Mouse (Mus musculus) c-Kit-positive CD71-positive TER-119-positive erythroid progenitor cells, embryonic 14.5 days (primary cell): Measurements from ENCODE around the gene Gm13277.
"Not testable (repeated sequence)": the region's sequence is repeated elsewhere in the genome, so short reads cannot be mapped to it uniquely, and the experiment has no call there.

Source experiments
- DNase-seq: peaks from one replicate; pipeline ENCODE4 v3.0.0-alpha.2; 2013; ENCODE audit warnings: low spot score

The Gm13277 gene

GRCm38 (mm10) chr4:88788402-88788801, at the start of gene Gm13277:
Gene Gm13277 (plus strand): TSS chr4:88788632.
- DNase-seq = not testable (repeated sequence)

DNA sequence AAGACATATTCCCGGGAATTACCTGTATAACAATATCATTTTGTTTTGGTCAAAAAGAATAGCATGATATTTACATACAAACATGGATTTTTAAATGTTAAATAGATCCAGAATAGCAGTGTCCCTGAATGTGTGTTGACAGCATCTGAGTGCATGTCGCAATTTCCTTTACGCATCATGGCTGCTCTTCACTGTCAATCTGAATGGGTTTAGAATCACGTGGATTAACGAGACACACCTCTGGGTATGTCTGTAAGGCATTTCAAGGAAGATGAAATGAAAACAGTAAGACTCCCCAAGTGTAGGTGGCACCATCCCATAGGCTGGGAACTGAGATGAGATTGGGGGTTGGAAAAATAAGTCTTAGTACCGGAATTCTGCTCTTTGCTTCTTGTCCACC, 49.4 kb upstream of the Gm13277 start:
- no peak for DNase-seq

DNA sequence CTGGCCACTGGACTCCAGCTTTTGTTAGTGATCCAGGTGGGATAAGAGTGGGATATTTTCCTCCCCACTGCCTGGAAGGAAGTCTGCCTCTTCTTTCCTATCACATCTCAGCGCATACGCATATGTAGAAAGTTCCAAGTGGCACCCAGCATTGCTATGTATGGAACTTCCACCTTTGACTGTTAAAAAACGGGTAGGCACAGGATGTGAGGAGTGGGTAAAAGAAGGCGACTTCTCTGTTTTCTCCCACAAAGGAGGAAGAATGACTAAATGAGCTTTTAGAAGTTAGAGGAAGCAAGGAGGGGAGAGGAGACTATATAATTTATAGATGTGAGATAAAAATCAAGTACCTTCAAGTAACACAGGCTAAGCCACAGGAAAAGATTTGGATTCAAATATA, 47.0 kb upstream of the Gm13277 start:
- DNase-seq = no peak

GRCm38 (mm10) chr4:88742771-88743371, 45.6 kb upstream of the Gm13277 start:
- no peak for DNase-seq

GRCm38 (mm10) chr4:88744207-88744606, 44.2 kb upstream of the Gm13277 start:
- DNase-seq = no peak

- no peak for DNase-seq
These were observed 38.5 kb upstream of the Gm13277 start for GRCm38 (mm10) chr4:88749926-88750325.

DNA sequence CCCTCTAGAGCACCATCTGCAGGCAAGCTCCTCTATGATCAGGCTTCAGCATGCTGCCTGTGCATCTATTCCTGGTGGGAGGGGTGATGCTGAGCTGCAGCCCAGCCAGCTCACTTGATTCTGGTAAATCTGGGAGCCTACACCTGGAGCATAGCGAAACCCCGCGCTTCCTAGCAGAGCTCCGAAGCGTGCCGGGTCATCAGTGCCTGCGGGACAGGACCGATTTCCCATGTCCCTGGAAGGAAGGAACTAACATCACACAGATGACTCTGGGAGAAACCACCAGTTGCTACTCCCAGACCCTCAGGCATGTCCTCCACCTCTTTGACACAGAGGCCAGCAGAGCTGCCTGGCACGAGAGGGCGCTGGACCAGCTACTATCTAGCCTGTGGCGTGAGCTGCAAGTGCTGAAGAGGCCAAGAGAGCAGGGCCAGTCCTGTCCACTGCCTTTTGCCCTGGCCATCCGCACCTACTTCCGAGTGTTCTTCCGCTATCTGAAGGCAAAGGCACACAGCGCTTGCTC, 33.6 kb upstream of the Gm13277 start, which contains the start of gene Gm13271:
TSS of gene Gm13271 (plus strand) at position 51 of the 523 bp plus-strand sequence.
- DNase-seq = not testable (repeated sequence)

DNA sequence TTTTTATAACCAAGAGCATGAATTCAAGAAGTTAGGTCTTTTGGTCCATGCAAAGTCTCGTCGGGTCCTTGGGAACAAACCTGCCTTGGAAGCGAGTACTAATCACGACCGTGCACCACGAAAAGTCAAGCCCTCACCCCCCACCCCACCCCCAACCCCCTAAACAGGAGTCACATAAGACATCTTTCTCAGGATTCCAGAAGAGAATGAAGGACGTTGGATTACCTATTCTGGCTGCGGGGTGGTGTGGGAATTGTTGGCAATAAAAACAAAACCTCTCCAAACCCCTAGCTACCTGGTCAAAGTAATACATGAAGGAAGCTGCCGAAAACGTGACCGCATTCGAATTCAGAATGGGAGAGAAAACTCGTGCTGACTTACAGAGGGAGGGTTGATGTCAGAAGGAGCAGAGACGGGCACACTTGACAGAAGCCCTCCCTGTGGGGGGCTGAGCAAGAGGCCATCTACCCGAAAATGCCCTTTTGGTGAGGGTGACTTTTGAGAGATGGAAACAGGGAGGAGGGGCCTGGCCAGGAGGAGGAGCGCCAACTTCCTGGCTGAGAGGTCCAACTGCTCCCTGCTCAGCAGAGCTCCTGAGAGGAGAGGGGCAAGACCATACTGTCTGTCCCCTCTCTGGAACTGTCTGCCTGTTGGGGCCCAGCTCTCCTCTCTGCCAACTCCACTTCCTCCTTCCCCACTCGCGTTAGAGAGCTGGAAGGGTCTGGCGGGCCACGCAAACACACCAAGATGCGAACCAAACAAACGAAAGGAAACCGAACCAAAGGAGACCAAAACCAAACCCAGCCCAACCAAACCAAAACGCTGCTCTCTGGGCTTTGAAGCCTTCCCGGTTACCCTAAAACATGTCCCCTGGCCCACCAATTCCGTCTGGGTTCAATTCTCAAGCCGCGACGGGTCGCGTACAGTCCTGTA, 31.6 kb upstream of the Gm13277 start:
- DNase-seq = not testable (repeated sequence)

DNA sequence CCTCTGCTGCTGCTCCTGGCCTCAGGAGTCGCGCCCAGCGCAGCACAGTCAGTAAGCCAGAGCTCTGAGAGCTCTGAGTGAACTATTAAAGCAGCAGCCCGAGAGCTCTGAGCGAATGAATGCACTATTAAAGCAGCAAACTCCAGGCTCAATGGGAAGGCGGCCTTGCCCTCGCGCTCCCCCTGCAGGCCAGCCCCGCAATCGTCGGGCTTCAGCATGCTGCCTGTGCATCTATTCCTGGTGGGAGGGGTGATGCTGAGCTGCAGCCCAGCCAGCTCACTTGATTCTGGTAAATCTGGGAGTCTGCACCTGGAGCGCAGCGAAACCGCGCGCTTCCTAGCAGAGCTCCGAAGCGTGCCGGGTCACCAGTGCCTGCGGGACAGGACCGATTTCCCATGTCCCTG, 30.8 kb upstream of the Gm13277 start:
- not testable (repeated sequence) for DNase-seq

DNA sequence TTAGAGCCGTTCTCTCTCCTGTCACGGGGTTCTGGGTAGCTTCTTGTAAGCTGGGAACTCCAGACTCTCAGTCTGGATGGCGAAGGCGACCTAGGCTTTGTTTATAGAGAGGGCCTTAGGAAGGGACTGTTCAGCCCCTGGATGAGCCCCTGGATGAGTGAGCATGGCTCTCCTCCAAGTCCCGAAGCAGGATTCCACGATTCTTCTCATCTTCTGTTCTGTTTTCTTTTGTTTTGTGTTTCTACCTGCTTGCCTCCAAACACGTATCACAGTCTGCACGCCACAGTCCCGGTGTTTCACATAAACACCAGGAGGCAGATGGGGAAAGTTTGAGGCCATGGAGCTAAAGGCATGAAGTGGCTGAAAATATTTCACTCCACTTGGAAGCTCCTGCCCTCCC, 29.7 kb upstream of the Gm13277 start:
- not testable (repeated sequence) for DNase-seq

DNA sequence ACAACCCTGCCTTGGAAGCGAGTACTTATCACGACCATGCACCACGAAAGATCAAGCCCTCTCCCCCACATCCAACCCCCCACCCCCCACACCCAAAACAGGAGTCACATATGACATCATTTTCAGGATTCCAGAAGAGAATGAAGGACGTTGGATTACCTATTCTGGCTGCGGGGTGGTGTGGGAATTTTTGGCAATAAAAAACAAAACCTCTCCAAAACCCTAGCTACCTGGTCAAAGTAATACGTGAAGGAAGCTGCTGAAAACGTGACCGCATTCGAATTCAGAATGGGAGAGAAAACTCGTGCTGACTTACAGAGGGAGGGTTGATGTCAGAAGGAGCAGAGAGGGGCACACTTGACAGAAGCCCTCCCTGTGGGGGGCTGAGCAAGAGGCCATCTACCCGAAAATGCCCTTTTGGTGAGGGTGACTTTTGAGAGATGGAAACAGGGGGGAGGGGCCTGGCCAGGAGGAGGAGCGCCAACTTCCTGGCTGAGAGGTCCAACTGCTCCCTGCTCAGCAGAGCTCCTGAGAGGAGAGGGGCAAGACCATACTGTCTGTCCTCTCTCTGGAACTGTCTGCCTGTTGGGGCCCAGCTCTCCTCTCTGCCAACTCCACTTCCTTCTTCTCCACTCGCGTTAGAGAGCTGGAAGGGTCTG, 28.7 kb upstream of the Gm13277 start, which contains the start of gene Gm13283:
TSS of gene Gm13283 (plus strand) at position 510 of the 659 bp plus-strand sequence.
- not testable (repeated sequence) for DNase-seq

GRCm38 (mm10) chr4:88760431-88760830, 28.0 kb upstream of the Gm13277 start:
- DNase-seq = not testable (repeated sequence)

DNA sequence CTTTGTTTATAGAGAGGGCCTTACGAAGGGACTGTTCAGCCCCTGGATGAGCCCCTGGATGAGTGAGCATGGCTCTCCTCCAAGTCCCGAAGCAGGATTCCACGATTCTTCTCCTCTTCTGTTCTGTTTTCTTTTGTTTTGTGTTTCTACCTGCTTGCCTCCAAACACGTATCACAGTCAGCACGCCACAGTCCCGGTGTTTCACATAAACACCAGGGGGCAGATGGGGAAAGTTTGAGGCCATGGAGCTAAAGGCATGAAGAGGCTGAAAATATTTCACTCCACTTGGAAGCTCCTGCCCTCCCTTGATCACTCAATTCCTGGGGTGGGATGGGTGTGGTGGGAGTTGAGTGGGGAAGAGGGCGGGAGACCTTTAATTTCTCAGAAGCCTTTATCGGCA, 26.7 kb upstream of the Gm13277 start:
- DNase-seq = not testable (repeated sequence)

DNA sequence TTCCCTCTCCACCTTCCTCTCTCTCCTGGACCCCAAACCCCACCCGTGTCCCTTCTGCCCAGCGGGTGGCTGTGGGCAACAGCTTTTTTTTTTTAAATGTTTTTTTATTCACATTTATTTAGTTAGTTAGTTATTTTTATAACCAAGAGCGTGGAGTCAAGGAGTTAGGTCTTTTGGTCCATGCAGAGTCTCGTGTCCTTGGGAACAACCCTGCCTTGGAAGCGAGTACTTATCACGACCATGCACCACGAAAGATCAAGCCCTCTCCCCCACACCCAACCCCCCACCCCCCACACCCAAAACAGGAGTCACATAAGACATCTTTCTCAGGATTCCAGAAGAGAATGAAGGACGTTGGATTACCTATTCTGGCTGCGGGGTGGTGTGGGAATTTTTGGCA, 26.1 kb upstream of the Gm13277 start:
- not testable (repeated sequence) for DNase-seq

- not testable (repeated sequence) for DNase-seq
These were observed 24.9 kb upstream of the Gm13277 start for GRCm38 (mm10) chr4:88763384-88764018.

DNA sequence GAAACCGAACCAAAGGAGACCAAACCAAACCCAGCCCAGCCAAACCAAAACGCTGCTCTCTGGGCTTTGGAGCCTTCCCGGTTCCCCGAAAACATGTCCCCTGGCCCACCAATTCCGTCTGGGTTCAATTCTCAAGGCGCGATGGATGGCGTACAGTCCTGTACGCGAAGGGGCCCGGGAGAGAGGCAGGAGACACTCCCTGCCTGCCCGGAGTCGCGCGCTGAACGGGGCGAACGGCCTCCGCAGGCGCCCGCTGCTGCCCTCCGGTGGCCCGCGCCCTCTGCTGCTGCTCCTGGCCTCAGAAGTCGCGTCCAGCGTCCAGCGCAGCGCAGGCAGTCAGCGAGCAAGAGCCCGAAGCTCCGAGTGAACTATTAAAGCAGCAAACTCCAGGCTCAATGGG, 14.9 kb upstream of the Gm13277 start, which contains the start of gene Gm13290:
TSS of gene Gm13290 (plus strand) at position 301 of the 400 bp plus-strand sequence.
- DNase-seq = not testable (repeated sequence)

DNA sequence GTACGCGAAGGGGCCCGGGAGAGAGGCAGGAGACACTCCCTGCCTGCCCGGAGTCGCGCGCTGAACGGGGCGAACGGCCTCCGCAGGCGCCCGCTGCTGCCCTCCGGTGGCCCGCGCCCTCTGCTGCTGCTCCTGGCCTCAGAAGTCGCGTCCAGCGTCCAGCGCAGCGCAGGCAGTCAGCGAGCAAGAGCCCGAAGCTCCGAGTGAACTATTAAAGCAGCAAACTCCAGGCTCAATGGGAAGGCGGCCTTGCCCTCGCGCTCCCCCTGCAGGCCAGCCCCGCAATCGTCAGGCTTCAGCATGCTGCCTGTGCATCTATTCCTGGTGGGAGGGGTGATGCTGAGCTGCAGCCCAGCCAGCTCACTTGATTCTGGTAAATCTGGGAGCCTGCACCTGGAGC, 11.8 kb upstream of the Gm13277 start, which contains the start of gene Gm13289:
TSS of gene Gm13289 (plus strand) at position 301 of the 400 bp plus-strand sequence.
- DNase-seq = not testable (repeated sequence)

DNA sequence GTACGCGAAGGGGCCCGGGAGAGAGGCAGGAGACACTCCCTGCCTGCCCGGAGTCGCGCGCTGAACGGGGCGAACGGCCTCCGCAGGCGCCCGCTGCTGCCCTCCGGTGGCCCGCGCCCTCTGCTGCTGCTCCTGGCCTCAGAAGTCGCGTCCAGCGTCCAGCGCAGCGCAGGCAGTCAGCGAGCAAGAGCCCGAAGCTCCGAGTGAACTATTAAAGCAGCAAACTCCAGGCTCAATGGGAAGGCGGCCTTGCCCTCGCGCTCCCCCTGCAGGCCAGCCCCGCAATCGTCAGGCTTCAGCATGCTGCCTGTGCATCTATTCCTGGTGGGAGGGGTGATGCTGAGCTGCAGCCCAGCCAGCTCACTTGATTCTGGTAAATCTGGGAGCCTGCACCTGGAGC, 8.9 kb upstream of the Gm13277 start, which contains the start of gene Gm13272:
TSS of gene Gm13272 (plus strand) at position 301 of the 400 bp plus-strand sequence.
- DNase-seq = not testable (repeated sequence)

- DNase-seq = not testable (repeated sequence)
These were observed 8.1 kb upstream of the Gm13277 start for GRCm38 (mm10) chr4:88780320-88780719.

GRCm38 (mm10) chr4:88781831-88782230, 6.6 kb upstream of the Gm13277 start, which contains the start of gene Ifnz:
Gene Ifnz (plus strand): TSS chr4:88782131.
- not testable (repeated sequence) for DNase-seq

GRCm38 (mm10) chr4:88782335-88782734, 6.1 kb upstream of the Gm13277 start:
- DNase-seq = not testable (repeated sequence)
